Mouse (Mus musculus) E14TG2a.4 (cell line): Measurements from ENCODE around the gene Twf1.
A peak's percentile ranks its signal among the peaks of the same experiment; 100 is the strongest.

Experiments used
- H3K27me3 ChIP-seq: 2 replicates; pipeline ENCODE4 v1.6.1; 2014; ENCODE audit warnings: low read length, control low read depth; ENCODE audit not compliant: insufficient read depth
- H3K36me3 ChIP-seq: 2 replicates; pipeline ENCODE4 v1.6.1; 2014; ENCODE audit warnings: low read length, control low read depth; ENCODE audit not compliant: insufficient read depth
- H3K4me1 ChIP-seq: replicated peaks from 2 replicates; pipeline ENCODE4 v1.6.1; 2014; ENCODE audit warnings: low read depth, low read length, control low read depth
- H3K4me3 ChIP-seq: replicated peaks from 2 replicates; pipeline ENCODE4 v1.5.1; 2014; ENCODE audit warnings: mild to moderate bottlenecking, low read length
- H3K9me3 ChIP-seq: 2 replicates; pipeline ENCODE4 v1.6.1; 2014; ENCODE audit warnings: low read length, control low read depth
- CTCF ChIP-seq: conservative IDR thresholded peaks from 2 replicates; pipeline ENCODE4 v1.5.1; 2014; ENCODE audit warnings: low read length
- NANOG ChIP-seq: IDR thresholded peaks from 2 replicates; pipeline ENCODE4 v1.6.1; 2014; ENCODE audit warnings: borderline replicate concordance, low read length, mixed read lengths
- POU5F1 ChIP-seq: IDR thresholded peaks from 2 replicates; pipeline ENCODE4 v1.6.1; 2014; ENCODE audit warnings: low read length, borderline replicate concordance

Gene Twf1

GRCm38 (mm10) chr15:94587826-94588715 is 1.6 kb downstream of the Twf1 start:
- no peaks in the 10 kb centered on the region for H3K27me3 ChIP-seq
- H3K9me3 ChIP-seq, result no peaks in the 10 kb centered on the region
- peak overlapping the region; percentile 96 for H3K4me3 ChIP-seq
- TF ChIP-seq POU5F1, result no peak
- no peak for TF ChIP-seq CTCF
- TF ChIP-seq NANOG, result no peak
- H3K4me1 ChIP-seq, result peaks cover 56% of the 10 kb centered on the region
- peaks cover 41% of the 10 kb centered on the region for H3K36me3 ChIP-seq

GRCm38 (mm10) chr15:94584738-94585137 is 5.0 kb downstream of the Twf1 start:
- Histone ChIP-seq H3K27me3 (no peaks in the 10 kb centered on the region), H3K9me3 (no peaks in the 10 kb centered on the region), H3K36me3 (peaks cover 74% of the 10 kb centered on the region), H3K4me1 (peaks cover 74% of the 10 kb centered on the region), H3K4me3 (no peak overlapping the region)
- no peak for TF ChIP-seq POU5F1
- TF ChIP-seq CTCF, result peak; percentile 39

GRCm38 (mm10) chr15:94583153-94583552 is 6.5 kb downstream of the Twf1 start:
- Histone ChIP-seq H3K4me3 (no peak overlapping the region), H3K4me1 (peaks cover 79% of the 10 kb centered on the region), H3K36me3 (peaks cover 86% of the 10 kb centered on the region), H3K27me3 (no peaks in the 10 kb centered on the region), H3K9me3 (no peaks in the 10 kb centered on the region)
- TF ChIP-seq CTCF (no peak), NANOG (no peak), POU5F1 (no peak)

- no peaks in the 10 kb centered on the region for H3K27me3 ChIP-seq
- H3K36me3 ChIP-seq, result peaks cover 90% of the 10 kb centered on the region
- TF ChIP-seq CTCF, result no peak
- no peak for TF ChIP-seq POU5F1
- TF ChIP-seq NANOG, result no peak; the same call in 1 of the 2 replicates
- no peak overlapping the region for H3K4me3 ChIP-seq
- no peaks in the 10 kb centered on the region for H3K9me3 ChIP-seq
- H3K4me1 ChIP-seq, result peaks cover 76% of the 10 kb centered on the region
These were observed 7.6 kb downstream of the Twf1 start for GRCm38 (mm10) chr15:94582000-94582593.

- Histone ChIP-seq H3K4me3 (no peak overlapping the region), H3K36me3 (peaks cover 21% of the 10 kb centered on the region), H3K9me3 (peaks cover 6% of the 10 kb centered on the region), H3K27me3 (no peaks in the 10 kb centered on the region), H3K4me1 (peaks cover 24% of the 10 kb centered on the region)
- TF ChIP-seq CTCF (no peak), NANOG (peak; percentile 20; the same call in 1 of the 2 replicates)
These were observed 15.0 kb downstream of the Twf1 start for GRCm38 (mm10) chr15:94574566-94575268.

GRCm38 (mm10) chr15:94572746-94573145 is 16.9 kb downstream of the Twf1 start:
- no peak overlapping the region for H3K4me3 ChIP-seq
- 0 out of 2 replicates have a peak, but pooled peaks cover 3% of the 10 kb centered on the region for H3K27me3 ChIP-seq
- TF ChIP-seq CTCF, result peak; percentile 25
- TF ChIP-seq NANOG, result no peak
- peaks cover 16% of the 10 kb centered on the region; the same call in 1 of the 2 replicates for H3K4me1 ChIP-seq
- H3K36me3 ChIP-seq, result 0 out of 2 replicates have a peak, but pooled peaks cover 5% of the 10 kb centered on the region
- peaks cover 7% of the 10 kb centered on the region for H3K9me3 ChIP-seq

GRCm38 (mm10) chr15:94571501-94571900 is 18.2 kb downstream of the Twf1 start:
- H3K4me3 ChIP-seq, result no peak overlapping the region
- H3K9me3 ChIP-seq, result peaks cover 7% of the 10 kb centered on the region
- H3K36me3 ChIP-seq, result no peaks in the 10 kb centered on the region
- H3K4me1 ChIP-seq, result peaks cover 19% of the 10 kb centered on the region
- H3K27me3 ChIP-seq, result 0 out of 2 replicates have a peak, but pooled peaks cover 3% of the 10 kb centered on the region
- TF ChIP-seq CTCF (no peak), NANOG (no peak), POU5F1 (no peak)

- Histone ChIP-seq H3K9me3 (peaks cover 7% of the 10 kb centered on the region), H3K27me3 (0 out of 2 replicates have a peak, but pooled peaks cover 3% of the 10 kb centered on the region), H3K4me3 (no peak overlapping the region), H3K4me1 (peaks cover 20% of the 10 kb centered on the region), H3K36me3 (no peaks in the 10 kb centered on the region)
- TF ChIP-seq NANOG, result no peak
- no peak for TF ChIP-seq CTCF
- no peak for TF ChIP-seq POU5F1
These were observed 21.1 kb downstream of the Twf1 start for GRCm38 (mm10) chr15:94568496-94569182.
